Mouse (Mus musculus) gastrocnemius, postnatal 10 days (tissue): ENCODE results near the gene Ptcd2. TPM values are rescaled to one million over a fixed set of nuclear protein-coding genes. Genes with fewer than 3 reads are reported as not detected.

Experiments
- DNase-seq: peaks from one replicate; pipeline ENCODE4 v3.0.0; 2021; ENCODE audit warnings: mixed read lengths
- long read RNA-seq, 2 experiments: library from polyadenylated mRNA; stranded (forward); transcript quantifications; one replicate each; pipeline ENCODE4 v2.0.0; 2021
- total RNA-seq, 2 experiments: library from RNA; stranded (reverse); gene quantifications; 2 replicates each; pipeline ENCODE4 v1.2.3; 2021

Ptcd2 gene
- total RNA-seq = 10 to 100 TPM; 23.4 to 24.1 TPM
- long read RNA-seq, experiment 1, transcript Ptcd2-201 (10 exons, 1,704 nt) = major isoform, 26 of 28 reads
- long read RNA-seq, experiment 1, partial matches to known transcripts = 2 of 28 reads
- long read RNA-seq, experiment 1, other reads (novel, unspliced or antisense) = 0 of 28 reads
- long read RNA-seq, experiment 2, transcript Ptcd2-201 (10 exons, 1,704 nt) = major isoform, 30 of 38 reads
- long read RNA-seq, experiment 2, partial matches to known transcripts = 0 of 38 reads
- long read RNA-seq, experiment 2, other reads (novel, unspliced or antisense) = 8 of 38 reads

GRCm38 (mm10) chr13:99344599-99345575, at the start of gene Ptcd2, which contains the start of gene Mrps27:
Gene Ptcd2, minus strand, starts transcription at chr13:99344705.
Gene Mrps27, plus strand, starts transcription at chr13:99344786.
- DNase-seq = peak; percentile 97

GRCm38 (mm10) chr13:99393128-99393527, 48.6 kb upstream of the Ptcd2 start:
- DNase-seq = no peak

GRCm38 (mm10) chr13:99391417-99391816, 46.9 kb upstream of the Ptcd2 start:
- peak; percentile 71 for DNase-seq

- no peak for DNase-seq
These were observed 43.7 kb upstream of the Ptcd2 start for GRCm38 (mm10) chr13:99387901-99388811.

GRCm38 (mm10) chr13:99386341-99386740, 41.8 kb upstream of the Ptcd2 start:
- no peak for DNase-seq

GRCm38 (mm10) chr13:99385911-99386310, 41.4 kb upstream of the Ptcd2 start:
- DNase-seq = no peak

- DNase-seq = no peak
These were observed 40.2 kb upstream of the Ptcd2 start for GRCm38 (mm10) chr13:99384555-99385203.

- no peak for DNase-seq
These were observed 37.9 kb upstream of the Ptcd2 start for GRCm38 (mm10) chr13:99382373-99382772.

GRCm38 (mm10) chr13:99378223-99378622, 33.7 kb upstream of the Ptcd2 start:
- no peak for DNase-seq

GRCm38 (mm10) chr13:99377055-99377454, 32.5 kb upstream of the Ptcd2 start:
- no peak for DNase-seq

GRCm38 (mm10) chr13:99375550-99375949, 31.0 kb upstream of the Ptcd2 start:
- peak; percentile 87 for DNase-seq

- DNase-seq = no peak
These were observed 29.7 kb upstream of the Ptcd2 start for GRCm38 (mm10) chr13:99374191-99374590.

- no peak for DNase-seq
These were observed 29.2 kb upstream of the Ptcd2 start for GRCm38 (mm10) chr13:99373684-99374083.

GRCm38 (mm10) chr13:99371285-99371684, 26.8 kb upstream of the Ptcd2 start:
- no peak for DNase-seq

GRCm38 (mm10) chr13:99369103-99369502, 24.6 kb upstream of the Ptcd2 start:
- DNase-seq = no peak

GRCm38 (mm10) chr13:99367554-99368174, 23.2 kb upstream of the Ptcd2 start:
- DNase-seq = no peak

- DNase-seq = no peak
These were observed 22.1 kb upstream of the Ptcd2 start for GRCm38 (mm10) chr13:99366422-99367175.

- no peak for DNase-seq
These were observed 19.4 kb upstream of the Ptcd2 start for GRCm38 (mm10) chr13:99363866-99364265.

GRCm38 (mm10) chr13:99358921-99359320, 14.4 kb upstream of the Ptcd2 start:
- DNase-seq = no peak
